Mouse (Mus musculus): ENCODE measurements at regions not wholly inside any gene's neighbourhood (a gene's known extent, or its start where the extent isn't known, plus 50 kb on each side); places are given as distances from the start of the nearest gene placed in this dataset.

GRCm38 (mm10) chr2:128318266-128318665 is 192.4 kb downstream of the Bcl2l11 start:
- no peak for TF ChIP-seq CTCF (IDR thresholded peaks at IDR 0.05; ENCODE audit: low read depth)
- TF ChIP-seq EP300 (IDR thresholded peaks at IDR 0.05; ENCODE audit: low read depth) = no peak

Measured in liver, embryonic 14.5 days (tissue).